Mouse (Mus musculus) testis, adult 2 months (tissue): ENCODE measurements around the gene Hdac9. TPM values are rescaled to one million over a fixed set of nuclear protein-coding genes. Genes with fewer than 3 reads are reported as not detected.

Source experiments
- H3K27ac ChIP-seq: fragments of 200-500 bp; 2 replicates; pipeline ENCODE4 v1.5.1; 2012; ENCODE audit warnings: low read depth, low read length; ENCODE audit not compliant: control insufficient read depth, insufficient read depth
- H3K27me3 ChIP-seq: fragments of 200-500 bp; 2 replicates; pipeline ENCODE4 v1.6.1; 2012; ENCODE audit warnings: mild to moderate bottlenecking, low read length, moderate library complexity; ENCODE audit not compliant: control insufficient read depth, insufficient read depth
- H3K36me3 ChIP-seq: fragments of 200-500 bp; 2 replicates; pipeline ENCODE4 v1.6.1; 2012; ENCODE audit warnings: mild to moderate bottlenecking, low read length; ENCODE audit not compliant: control insufficient read depth, insufficient read depth
- H3K4me1 ChIP-seq: fragments of 200-500 bp; 2 replicates; pipeline ENCODE4 v1.6.1; 2012; ENCODE audit warnings: low read length; ENCODE audit not compliant: control insufficient read depth, insufficient read depth
- H3K4me3 ChIP-seq: fragments of 200-500 bp; 2 replicates; pipeline ENCODE4 v1.5.1; 2012; ENCODE audit warnings: low read depth, mild to moderate bottlenecking, low read length, moderate library complexity, mixed read lengths; ENCODE audit not compliant: control insufficient read depth
- CTCF ChIP-seq: fragments of 200-500 bp; IDR thresholded peaks from 2 replicates; pipeline ENCODE4 v1.5.1; 2012; ENCODE audit warnings: low read depth, mild to moderate bottlenecking, inconsistent platforms, low read length, moderate library complexity; ENCODE audit not compliant: control insufficient read depth, insufficient read depth, insufficient replicate concordance
- POLR2A ChIP-seq: fragments of 200-500 bp; IDR thresholded peaks from 2 replicates; pipeline ENCODE4 v1.6.1; 2012; ENCODE audit warnings: low read depth, mild to moderate bottlenecking, inconsistent platforms, low read length, moderate library complexity; ENCODE audit not compliant: control insufficient read depth
- polyA plus RNA-seq: library from polyadenylated mRNA; depleted of rRNA; stranded (reverse); fragments of >200 nt; gene quantifications from 2 replicates; pipeline ENCODE4 v1.2.3, GENCODE M21; 2012

The Hdac9 gene
- polyA plus RNA-seq, 1 experiment = 2.9 TPM

GRCm38 (mm10) chr12:34334455-34335084, 582.3 kb downstream of the Hdac9 start:
- H3K4me1 ChIP-seq = peaks cover 4% of the 10 kb centered on the region; the same call in 1 of the 2 replicates
- H3K27me3 ChIP-seq = no peaks in the 10 kb centered on the region
- no peaks in the 10 kb centered on the region for H3K36me3 ChIP-seq
- no peak overlapping the region for H3K27ac ChIP-seq
- H3K4me3 ChIP-seq = no peak overlapping the region
- TF ChIP-seq CTCF (no peak), POLR2A (no peak)

- no peak overlapping the region for H3K4me3 ChIP-seq
- peaks cover 4% of the 10 kb centered on the region; the same call in 1 of the 2 replicates for H3K4me1 ChIP-seq
- no peak overlapping the region for H3K27ac ChIP-seq
- no peaks in the 10 kb centered on the region for H3K27me3 ChIP-seq
- H3K36me3 ChIP-seq = no peaks in the 10 kb centered on the region
- TF ChIP-seq POLR2A = no peak
- no peak for TF ChIP-seq CTCF
Measured at GRCm38 (mm10) chr12:34332884-34333283, 584.0 kb downstream of the Hdac9 start.

GRCm38 (mm10) chr12:34327111-34327510, 589.8 kb downstream of the Hdac9 start:
- no peak for TF ChIP-seq POLR2A
- TF ChIP-seq CTCF = no peak

GRCm38 (mm10) chr12:34312113-34312719, 604.7 kb downstream of the Hdac9 start:
- no peak overlapping the region; the same call in 1 of the 2 replicates for H3K4me3 ChIP-seq
- no peak overlapping the region for H3K27ac ChIP-seq
- peaks cover 3% of the 10 kb centered on the region for H3K4me1 ChIP-seq
- TF ChIP-seq CTCF = no peak
- no peak for TF ChIP-seq POLR2A
- H3K27me3 ChIP-seq = no peaks in the 10 kb centered on the region
- H3K36me3 ChIP-seq = no peaks in the 10 kb centered on the region

More at GRCm38 (mm10) chr12:34327111-34327510, 589.8 kb downstream of the Hdac9 start:
- Histone ChIP-seq H3K36me3 (no peaks in the 10 kb centered on the region), H3K27ac (no peak overlapping the region), H3K4me3 (no peak overlapping the region), H3K4me1 (peaks cover 4% of the 10 kb centered on the region; the same call in 1 of the 2 replicates), H3K27me3 (no peaks in the 10 kb centered on the region)

- Histone ChIP-seq H3K36me3 (no peaks in the 10 kb centered on the region), H3K4me1 (no peaks in the 10 kb centered on the region), H3K27me3 (no peaks in the 10 kb centered on the region), H3K27ac (no peak overlapping the region), H3K4me3 (no peak overlapping the region)
- TF ChIP-seq POLR2A (no peak), CTCF (no peak)
Measured at GRCm38 (mm10) chr12:34305453-34305852, 611.4 kb downstream of the Hdac9 start.

- Histone ChIP-seq H3K4me1 (no peaks in the 10 kb centered on the region), H3K27ac (no peak overlapping the region), H3K4me3 (no peak overlapping the region), H3K36me3 (no peaks in the 10 kb centered on the region), H3K27me3 (no peaks in the 10 kb centered on the region)
- TF ChIP-seq POLR2A (no peak), CTCF (no peak)
Measured at GRCm38 (mm10) chr12:34292346-34292745, 624.5 kb downstream of the Hdac9 start.

- TF ChIP-seq POLR2A (no peak), CTCF (no peak)
- no peaks in the 10 kb centered on the region for H3K27me3 ChIP-seq
- no peak overlapping the region for H3K27ac ChIP-seq
- no peaks in the 10 kb centered on the region for H3K4me1 ChIP-seq
- no peaks in the 10 kb centered on the region for H3K36me3 ChIP-seq
- no peak overlapping the region for H3K4me3 ChIP-seq
Measured at GRCm38 (mm10) chr12:34287218-34287617, 629.7 kb downstream of the Hdac9 start.
